Mouse (Mus musculus): ENCODE data around the gene Zfhx3.

The Zfhx3 gene

DNA sequence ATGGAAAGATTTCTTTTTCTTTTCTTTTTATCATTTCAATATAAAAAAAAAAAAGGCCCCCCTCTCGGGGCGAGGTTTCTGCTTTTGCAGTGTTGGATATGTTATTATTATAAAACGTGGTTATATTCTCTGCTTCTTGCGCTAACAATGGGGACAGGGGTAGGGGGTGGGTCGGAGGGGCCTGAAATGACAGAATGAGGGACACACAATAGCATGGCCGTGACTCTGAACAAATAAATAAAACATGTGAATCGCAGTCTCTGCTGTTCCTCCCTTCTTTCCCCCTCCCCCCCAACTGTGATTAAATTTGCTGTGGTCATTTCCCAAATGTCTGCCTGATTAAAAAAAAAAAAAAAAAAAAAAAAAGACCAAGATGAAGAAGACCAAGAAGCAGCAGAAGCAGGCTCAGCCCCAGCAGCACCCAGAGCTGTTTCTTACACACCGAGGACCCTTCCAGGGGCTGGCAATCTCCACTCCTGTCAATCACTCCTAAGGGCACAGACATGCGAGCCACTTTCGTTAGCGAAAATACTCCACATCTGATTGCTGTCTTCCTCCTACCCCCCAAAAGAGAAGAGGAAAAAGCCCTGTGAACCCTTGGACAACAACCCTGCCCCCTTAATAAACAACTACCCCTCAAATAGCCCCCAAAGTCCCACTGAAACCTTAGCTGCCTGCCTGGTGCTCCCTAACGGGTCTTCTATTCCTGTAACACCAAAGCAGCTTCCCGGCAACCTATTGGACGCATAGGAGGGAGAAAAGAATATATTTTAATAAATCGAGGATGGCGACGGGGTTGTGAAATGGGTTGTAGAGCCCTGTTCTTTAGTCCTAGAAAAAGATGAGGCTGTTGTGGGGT is 302.4 kb downstream of the Zfhx3 start:
- no peak for DNase-seq

DNA sequence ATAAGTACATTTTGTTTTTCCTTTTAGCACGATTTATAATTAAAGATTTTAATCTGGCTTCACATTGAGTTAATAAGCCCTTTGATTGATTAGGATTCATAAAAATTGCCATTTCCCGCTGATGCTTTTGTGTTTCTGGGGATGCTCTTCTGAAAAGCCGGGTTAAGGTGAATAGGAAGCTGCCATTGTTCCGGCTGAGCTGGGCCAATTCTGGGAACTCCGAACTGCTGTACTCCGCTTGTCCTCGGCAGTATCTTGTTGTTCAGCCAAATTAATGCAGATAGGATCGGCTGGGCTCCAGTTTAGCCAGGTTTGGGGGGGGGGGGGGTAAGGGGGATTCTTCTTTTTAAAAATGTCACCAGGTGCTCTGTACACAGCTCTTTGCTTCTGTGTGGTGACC is 303.1 kb downstream of the Zfhx3 start:
- DNase-seq, result no peak

DNA sequence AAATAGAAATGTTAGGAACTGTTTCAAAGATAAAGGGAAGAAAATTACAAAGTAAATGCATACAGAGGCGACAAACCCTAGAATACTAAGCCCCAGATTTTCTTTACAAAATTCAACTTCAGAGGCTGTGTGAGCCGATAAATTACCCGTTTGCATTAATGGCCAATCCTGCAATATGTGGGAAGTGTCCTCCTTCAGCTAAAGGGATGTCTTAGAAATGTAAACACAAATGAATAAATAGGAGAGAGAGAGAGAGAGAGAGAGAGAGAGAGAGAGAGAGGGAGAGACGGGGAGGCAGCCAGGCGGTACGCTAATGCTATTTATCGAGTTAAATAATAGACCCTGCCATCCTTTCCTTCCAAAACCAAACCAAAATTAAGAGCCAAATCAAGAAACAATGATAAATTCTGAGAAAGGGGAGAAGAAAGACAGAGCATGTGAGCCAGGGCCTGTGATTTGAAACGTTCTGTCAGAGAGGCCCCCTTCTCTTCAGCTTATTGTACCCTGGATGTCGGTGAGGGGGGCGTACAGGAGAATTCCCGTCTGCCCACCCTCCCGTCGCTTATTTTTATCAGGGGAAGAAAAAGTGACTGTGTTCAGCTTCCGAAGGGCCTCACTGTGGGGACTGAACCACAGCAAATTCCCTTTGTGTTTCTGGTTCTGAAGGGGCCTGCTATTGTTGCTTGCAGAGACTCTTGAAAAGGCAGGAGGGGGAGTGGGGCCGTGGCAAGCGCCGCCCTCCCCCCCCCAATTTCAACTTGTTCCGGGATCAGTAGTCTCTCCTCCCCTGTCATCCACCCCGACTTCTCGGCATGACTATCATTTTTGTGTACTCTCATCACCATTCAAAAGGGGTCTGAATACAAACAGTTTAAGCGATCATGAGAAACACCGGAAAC is 303.8 kb downstream of the Zfhx3 start:
- DNase-seq, result no peak

DNA sequence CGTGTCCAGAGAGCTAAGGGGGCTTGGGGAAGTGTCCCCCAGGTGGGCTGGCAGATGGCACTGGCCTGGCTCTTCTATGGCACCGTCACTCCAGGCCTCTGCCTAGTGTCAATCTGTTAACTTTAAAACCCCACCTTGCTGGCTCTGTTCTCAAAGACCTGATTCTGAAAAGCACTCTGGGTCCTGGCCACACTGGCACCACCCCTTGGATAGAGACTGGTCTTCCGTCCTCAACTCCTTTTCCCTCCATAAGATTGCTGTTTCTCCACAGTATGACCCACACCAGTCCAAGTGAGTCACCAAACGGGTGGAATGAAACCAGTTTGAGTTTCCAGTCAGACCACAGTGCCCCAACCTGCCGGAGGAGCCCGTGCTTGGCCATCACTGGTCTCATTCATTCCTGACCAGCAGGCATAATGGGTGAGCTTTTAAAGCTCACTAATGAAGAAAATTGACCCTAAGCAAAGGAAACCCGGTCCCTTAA is 304.5 kb downstream of the Zfhx3 start:
- no peak for DNase-seq

DNA sequence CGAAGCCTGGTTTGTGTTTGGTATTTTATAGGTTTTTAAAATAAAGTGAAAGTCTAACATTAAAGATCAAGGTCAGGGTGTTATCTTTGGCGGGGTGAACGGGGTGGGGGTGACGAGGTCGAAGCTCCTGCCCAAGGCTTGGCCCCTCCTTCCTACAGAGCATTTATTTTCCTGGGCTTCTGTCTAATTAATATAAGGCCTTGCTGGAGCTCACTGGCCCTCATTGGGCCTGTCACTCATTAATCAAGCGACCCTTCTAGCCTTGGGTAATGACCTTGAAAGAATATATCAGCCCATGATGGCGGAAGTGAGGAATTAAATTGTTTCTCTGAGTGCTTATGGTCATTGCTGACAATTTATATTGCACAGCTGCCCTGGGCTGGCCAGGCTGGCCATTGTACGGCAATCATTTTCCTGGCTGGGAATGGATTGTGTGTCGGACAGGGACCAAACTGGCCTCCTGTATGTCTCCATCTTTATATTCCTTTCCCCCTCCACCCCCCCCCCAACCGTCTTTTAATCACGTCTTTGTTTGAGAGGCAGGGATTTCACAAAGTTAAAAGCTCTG is 322.2 kb downstream of the Zfhx3 start:
- no peak for DNase-seq

DNA sequence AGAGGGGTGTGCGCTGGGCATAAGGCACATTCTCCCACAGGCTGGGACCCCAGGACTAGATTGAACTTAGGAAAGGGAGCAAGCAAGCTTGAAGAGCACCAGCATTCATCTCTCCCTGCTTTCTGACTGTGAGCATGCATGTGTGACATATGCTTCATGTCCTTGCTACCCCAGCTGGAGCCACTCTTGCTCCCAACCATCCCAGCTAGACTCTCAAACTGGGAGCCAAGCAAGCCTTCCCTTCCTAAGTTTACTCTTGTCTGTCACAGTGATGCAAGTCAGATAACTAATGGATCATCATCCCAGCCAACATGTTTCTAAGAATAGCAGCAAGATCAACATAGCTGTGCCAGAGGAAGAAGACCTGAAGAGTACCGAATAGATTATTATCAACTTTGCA is 335.5 kb downstream of the Zfhx3 start:
- no peak for DNase-seq

DNA sequence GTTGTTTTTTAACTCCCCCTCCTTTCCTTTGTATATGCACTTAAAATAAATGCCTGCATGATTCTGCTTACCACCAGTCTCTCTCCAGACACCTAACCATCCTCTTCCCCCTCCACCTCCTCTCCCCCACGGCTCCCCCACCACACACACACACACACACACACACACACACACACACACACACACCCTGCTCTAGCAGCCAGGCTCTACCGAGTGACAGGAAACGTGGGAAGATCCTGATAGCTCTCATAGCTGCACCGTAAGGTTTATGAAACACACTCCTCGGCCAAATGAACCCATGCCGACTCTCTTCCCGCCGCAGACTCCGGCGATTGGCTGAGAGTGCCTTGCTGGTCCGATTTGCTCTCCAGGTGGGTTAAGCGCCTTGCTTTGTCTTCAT is 339.5 kb downstream of the Zfhx3 start:
- DNase-seq, result no peak

DNA sequence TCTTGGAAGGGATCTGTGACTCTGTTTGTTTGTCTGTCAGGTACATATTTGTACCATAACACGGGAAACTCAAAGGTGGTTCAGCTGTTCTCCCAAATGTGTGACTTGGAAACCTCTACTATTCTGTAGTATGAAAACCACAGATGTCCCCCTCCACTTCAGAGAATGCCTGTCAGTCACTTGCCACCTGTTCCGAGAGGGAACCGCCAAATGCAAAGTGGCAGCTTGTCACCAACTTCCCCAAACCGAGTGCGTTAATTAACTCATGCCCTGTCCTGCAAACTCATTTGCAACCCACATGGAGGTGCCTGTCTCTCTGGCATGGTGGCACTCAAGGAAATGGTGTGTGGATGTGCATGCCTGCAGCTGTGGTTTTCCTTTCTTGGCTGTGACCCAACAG is 343.7 kb downstream of the Zfhx3 start:
- DNase-seq, result no peak

DNA sequence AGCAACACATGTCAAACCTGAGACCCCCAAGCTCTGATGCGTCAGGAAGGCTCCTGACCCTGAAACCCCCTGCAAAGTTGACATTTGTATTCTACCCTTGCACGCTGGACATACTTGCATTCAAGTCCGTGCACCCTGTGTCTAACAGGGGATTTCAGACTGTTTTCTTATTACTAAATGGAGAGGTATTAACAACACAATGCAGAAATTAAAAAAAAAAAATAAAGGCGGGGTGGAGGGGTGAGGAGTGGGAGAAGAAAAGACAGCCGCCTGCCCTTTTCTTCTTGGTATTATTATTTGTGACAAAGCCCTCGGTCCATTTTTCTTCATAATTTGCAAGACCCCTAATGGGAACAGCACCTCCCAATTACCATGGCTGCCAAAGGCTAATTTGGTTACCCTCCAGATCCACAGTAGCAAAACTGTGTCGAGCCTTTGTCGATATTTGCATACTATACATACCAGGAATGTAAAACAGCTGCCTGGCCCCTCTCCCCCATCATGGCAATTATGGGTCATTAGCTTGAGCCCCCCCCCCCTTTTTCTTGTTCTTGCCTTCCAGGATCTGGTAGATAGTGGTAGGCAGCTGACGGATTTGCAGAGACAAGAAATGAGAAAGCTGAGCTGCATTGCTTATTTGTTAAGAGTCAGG is 358.6 kb downstream of the Zfhx3 start:
- no peak for DNase-seq

DNA sequence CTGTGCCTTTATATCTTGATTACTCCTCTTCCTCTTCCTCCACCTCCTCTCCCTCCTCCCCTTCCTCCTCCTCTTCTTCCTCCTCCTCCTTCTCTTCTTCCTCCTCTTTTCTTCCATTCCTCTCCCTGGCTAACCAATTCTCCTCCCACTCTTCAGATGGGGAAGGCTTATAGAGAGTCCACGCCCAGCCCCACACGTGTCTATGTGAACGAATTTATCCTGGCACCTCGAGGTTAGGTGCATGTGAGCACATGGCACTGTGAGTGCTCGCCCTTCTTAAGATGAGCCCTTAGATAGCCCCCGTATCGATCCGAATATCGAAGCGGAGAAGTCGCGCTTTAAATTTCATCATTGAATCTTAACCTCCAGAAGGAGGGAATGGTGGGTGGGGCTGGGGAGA is 359.2 kb downstream of the Zfhx3 start:
- no peak for DNase-seq

DNA sequence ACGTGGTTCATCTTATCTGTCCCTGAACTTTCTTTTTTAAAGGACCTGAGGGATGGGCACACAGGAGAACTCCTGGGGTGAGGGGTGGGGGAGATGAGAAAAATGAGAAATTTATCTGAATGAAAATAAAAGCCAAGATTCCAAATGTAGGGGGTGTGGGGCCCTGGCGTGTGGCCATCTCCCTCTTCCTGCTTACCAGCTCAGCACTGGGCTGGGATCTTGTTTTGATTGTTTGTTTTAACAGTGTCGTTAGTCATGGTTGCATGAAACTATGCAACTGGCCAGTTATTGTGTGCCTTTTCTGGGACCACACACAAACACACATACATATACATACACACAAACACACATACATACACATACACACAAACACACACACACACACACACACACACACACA is 362.9 kb downstream of the Zfhx3 start:
- DNase-seq, result no peak

DNA sequence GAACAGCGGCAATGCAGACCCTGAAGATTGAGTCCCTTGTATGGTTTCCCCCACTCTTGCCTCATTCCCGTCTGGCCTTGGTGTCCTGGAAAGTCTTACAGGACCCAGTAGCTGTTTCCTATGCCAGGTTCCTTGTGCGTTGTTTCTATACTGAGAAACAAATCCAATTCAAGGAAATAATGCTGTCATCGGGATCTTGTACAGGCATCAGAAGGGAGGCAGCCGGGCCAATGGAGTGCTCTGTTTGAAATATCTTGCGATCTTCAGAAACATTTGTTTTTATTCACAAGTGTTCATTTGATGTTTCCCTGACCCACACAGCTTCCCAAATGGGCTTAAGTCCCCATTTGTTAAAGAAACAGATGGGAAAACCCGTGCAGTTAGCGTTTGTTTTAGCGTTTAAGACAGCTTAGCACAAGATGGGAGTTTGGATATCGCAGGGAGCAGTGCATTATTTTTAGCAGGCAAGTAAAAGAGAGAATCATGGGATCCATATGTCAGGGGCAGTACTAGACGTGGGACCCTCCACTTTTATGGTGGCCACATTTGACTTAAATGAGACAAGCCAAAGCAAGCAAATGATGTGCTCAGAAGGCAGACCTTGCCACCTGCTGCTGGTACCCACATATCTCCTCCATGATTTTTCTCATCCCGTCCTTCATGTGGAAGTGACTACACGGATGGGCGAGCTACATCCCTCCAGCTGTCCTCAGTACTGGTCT is 367.2 kb downstream of the Zfhx3 start:
- DNase-seq, result no peak

DNA sequence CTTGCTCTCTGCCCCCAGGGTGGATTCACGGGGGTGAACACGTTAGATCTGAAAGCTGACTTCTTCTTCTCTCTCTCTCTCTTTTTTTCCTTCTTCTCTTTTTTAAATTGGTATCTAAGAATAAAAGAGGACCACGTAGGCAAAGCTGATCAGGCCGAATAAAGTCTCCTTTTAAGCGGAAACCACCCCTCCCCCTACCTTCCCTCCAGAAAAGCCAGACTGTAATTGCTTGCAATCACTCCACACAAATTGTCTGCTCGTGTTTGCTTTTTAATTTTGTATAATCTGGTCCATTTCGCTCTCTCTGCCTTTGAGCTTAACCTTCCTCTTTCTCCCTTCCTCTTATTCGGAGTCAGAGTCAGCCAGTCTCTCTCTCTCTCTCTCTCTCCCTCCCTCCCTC is 372.6 kb downstream of the Zfhx3 start:
- no peak for DNase-seq

DNA sequence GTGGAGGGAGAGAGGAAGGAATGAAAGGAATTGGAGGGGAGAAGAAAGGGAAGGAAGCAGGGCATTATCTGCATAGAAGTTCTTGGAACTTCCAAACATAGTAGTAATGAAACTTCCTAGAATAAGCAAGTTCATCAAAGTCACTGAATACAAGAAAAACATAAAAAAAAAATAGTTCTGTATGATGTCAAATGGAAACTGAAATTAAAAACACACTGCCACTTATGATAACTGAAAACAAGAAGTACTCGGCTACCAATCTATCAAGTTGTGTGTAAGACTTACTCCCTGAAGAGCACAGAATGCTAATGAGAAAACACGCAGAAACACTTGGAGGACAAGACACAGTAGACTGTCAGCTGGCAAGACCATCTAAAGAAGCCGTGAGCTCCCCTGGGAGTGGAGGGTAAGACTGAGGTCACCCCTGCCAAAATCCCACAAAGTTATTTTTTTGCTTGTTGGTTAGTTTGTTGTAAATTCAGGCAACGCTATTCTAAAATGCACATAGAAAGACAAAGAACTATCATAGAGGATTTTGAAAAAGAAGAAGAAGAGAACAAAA is 375.2 kb downstream of the Zfhx3 start:
- DNase-seq, result no peak

DNA sequence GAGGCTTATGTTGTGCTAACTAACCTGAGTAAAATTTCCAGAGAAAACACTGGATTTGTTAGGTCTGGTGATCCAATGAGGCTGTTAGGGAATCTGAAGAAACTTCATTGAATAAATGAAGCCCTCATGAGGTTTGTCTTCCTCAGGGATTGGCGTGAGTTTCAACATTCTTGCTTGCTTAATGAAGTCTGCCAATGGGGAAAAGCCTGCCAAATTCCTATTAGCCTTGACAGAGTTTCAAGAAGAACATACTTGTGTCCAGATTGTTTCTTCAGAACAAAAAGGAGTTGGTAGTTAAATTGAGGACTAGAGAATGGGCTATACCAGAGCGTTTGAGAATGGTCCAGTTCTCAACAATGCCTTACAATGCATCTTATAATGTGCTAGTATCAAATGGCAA is 385.3 kb downstream of the Zfhx3 start:
- DNase-seq, result no peak

DNA sequence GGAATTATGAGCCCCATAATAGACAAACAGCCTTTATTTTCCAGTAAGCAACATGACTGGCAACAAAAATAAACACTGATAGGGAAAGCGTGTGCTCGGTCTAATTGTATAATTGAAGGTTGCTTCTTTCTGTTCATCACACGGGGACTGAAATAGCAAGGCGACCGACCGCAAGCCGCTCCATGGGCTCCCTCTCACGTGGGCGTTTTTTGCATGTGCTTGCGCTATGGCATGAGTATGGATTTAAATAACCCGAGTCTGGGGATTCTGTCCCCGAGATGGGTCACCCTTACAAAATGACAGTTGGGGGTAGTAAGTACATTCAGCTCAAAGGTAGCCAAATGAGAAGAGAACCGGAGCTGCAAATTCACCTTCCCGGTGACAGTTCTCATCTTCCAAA is 405.9 kb downstream of the Zfhx3 start:
- no peak for DNase-seq

DNA sequence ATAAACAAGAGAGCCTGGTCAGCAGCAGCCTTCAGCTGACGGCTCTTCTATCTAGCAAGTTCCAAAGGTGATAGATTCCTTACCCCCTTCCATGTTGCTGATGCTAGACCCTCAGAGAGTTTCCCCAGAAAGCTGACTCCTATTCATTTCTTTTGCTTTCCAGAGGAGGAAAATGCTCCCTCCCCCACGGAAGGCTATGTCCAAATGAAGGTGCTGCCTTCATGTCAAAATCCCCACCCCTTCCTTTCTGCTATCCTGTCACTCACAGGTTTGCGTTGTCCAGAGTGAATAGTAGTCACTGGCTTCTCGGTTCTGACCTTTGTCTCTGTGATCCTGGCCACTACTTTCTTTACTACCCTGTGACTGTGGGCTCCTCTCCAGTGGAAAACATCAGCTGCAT is 406.3 kb downstream of the Zfhx3 start:
- DNase-seq, result no peak

DNA sequence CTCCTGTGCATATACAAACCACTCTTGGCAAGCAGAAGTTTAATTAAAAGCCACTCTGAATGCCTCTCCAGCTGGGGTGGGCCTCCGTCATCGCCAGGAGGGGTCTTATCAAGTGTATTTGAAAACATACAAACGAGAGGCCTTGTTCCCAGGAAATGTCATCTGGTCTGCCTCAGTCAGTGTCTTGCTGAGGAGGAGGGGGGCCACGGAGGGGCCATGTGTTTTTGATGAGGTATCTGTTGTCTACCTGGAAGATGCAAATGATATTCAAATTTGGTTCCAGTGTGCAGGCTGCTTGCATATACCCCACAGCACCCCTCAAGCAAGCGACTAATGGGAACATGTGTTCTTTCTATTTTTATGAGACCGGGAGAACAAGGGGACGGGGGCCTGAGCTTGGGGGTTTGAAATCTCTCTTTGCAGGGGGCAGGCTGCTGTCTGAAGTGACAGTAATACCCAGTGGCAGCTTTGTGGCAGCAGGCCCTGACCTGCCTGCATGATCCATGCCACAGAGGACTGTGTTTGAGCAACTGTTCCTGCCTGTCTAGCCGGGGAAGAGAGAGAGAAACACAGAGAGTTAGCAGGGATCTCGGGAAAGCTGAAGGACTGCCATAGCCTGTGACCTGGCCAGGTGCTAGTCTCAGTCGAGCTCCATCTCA is 412.8 kb downstream of the Zfhx3 start:
- no peak for DNase-seq

DNA sequence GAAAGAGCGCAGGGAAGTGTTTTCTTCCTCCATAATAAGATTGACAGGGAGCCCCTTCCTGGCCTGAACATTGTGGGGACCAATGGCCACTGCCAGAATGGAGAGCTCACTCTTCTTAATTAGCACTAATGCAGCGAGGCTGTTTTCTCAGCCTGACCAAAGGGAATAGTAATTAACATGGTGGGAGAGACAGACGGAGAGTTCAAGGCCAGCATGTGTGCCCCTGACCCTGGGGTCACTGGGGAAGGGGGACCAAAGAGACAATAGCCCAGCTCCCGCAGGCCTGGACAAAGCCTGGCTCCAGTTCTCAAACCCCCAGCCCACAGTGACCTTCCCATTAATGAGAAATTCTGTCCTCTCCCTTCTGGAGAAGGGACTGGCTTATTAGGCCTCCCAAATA is 419.0 kb downstream of the Zfhx3 start:
- DNase-seq, result no peak

DNA sequence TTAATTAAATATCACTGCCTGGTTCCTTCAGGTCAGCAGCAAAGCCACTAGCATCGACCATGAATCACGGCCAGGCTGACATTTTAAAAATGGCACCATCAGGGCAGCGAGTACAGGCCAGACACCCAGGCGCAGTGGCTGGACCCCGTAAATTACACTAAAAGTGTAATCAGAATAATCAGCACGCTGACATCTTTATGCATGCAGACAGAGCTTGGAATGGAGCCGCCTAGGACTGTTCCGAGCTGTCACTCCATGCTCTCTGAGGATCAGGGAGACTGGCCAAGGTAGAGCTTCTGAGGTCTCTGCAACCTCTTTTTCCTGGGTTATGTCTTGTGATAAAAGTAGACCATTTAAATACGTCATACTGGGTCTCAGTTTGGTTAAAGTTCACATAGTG is 420.0 kb downstream of the Zfhx3 start:
- DNase-seq, result no peak

DNA sequence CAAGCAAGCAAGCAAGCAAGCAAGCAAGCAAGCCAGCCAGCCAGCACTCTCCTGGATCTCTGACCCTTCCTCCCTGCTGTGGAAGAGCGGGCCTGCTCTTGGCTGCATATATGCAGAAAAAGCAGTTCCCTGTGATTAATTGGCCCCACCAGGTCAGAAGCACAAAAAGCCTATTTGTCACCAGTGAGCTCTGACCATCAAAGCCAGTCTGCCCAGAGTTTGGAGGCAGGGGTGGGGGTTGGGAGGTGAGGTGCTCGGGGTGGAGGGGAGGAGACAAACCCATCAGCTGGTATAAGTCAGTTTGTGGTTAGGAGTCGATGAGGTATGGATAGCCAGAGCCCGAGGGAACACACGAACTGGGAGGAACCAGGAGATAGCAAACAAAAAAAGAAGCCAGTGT is 421.0 kb downstream of the Zfhx3 start:
- DNase-seq, result no peak

DNA sequence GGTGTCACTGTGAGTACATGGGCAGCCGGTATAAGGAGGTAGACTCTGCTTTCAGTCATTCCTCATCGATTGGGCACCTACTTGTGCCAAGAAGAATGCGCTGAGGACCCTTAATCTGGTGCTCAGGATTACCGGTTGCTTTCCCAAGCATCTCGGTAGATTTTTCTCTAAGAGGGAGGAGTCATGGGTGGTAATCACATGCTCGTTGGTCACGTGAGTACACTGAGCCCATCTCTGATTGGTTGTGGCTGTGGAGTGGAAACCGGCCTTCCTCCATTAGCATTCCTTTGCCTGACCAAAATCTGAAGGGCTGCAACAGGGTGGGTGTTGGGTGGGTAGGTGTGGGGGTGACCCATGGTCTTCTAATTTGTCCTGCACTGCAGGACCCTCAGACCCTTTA is 421.4 kb downstream of the Zfhx3 start:
- DNase-seq, result no peak

All from kidney, adult 18-20 months (tissue).